Mouse (Mus musculus) heart, adult 9 months (tissue): Measurements from ENCODE around the gene Fam131a.

Experiments
- DNase-seq, 2 experiments: peaks; one replicate each; pipeline ENCODE4 v3.0.0; 2022; ENCODE audit warnings: low spot score in 2 of 2

Fam131a gene

DNA sequence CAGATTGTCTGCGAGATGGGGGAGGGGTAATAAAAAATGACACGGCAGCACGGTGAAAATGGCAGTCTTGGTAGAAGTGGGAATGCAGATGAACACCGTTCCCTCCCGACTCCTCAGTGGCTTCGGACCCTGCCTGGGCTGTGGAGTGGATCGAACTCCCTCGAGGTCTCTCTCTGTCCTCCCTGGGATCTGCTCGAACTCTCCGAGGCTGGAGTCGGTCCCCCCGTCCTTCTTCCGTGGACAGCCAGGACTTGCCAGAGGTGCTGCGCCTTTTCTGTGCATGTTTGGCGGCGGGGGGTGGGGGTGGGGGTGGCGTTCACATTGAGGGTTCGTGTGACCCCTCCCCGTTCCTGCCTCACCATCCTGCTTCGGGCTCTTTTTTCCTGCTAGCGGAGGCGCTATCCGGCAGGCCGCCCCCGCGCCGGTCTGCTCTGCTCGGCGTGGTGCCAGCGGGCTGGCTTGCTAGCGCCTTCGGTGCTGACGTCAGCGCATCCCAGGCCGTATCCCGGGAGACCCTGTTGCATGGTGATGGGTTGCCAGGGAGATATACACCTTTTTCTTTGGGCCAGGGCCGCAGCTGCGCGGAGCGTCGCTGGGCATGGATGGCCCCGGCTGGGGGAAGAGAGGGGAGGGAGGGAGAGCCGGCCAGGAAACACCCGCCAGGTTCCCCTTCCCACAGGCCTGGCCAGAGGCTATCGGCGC, 2.7 kb downstream of the Fam131a start:
- peak; percentile 86 to 88 for DNase-seq

GRCm38 (mm10) chr16:20699266-20699665, 6.2 kb downstream of the Fam131a start:
- no peak for DNase-seq

- no peak for DNase-seq
Observed at GRCm38 (mm10) chr16:20700036-20700435, 7.0 kb downstream of the Fam131a start.

DNA sequence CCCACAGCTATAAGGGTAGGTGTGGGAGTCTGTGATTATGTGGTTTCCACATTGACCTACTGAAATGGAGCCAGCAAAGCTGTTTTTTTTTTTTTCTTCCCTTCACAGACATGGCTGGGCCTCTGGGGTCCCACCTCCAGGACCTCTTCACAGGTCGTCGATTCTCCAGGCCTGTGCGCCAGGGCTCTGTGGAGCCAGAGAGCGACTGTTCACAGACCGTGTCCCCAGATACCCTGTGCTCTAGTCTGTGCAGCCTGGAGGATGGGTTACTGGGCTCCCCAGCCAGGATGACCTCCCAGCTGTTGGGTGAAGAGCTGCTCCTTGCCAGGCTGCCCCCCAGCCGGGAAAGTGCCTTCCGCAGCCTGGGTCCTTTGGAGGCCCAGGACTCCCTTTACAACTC, 8.3 kb downstream of the Fam131a start:
- no peak for DNase-seq

DNA sequence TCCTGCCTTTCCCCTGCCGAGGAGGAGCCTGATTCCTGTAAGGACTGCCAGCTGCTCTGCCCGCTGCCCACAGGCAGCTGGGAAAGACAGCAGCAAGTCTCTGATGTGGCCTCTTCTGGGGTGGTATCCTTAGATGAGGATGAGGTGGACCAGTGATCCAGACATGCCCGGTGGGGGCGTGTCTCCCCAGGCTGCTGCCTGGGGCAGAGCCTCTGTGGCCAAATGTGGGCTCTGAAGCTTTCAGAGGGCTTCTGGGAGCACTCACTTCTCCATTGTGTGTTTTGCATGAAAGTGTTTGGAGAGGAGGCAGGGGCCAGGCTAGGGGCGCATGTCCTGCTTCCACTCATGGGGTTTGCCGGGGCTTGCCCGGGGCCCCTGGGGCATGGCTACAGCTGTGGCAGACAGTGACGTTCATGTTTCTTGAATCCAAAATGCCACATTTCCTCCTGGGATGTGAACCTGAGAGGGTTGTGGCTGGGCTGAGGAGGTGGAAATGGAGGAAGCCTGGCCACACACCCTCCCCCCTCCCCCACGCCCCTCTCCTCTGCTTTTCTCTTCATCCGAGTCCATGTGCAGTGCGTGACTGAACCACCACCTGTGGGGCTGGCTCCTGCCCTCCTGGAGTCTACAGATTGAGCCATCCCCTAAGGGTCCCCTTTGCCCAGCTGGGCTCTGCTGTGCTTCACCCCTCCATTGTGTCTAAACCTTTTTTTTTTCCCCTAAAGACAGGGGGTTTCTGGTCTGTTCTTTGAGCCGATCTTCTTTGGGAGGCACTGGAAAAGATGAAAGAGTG, 8.9 kb downstream of the Fam131a start:
- no peak for DNase-seq

- peak in 1 of 2 experiments; percentile 52 for DNase-seq
Observed at GRCm38 (mm10) chr16:20702522-20702893, 9.5 kb downstream of the Fam131a start.

DNA sequence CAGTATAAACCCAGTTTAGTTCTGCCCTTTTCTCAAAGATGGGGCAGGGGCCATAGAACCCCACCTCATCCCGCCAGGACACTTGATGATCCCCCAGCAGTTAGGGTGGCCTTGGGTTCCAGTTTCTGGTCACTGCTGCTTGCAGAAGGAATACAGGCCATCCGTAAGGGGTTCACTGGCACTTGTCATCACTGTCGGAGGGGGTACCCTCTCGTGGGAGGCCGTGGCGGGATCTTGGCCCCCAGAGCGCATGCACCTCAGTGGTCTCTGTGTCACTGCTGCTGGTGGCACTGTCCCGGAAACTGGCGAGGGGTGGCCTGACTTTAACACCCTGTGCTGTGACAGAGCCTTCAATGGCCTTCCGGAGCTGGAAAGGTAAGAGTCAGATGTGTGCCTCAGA, 10.0 kb downstream of the Fam131a start:
- no peak for DNase-seq

DNA sequence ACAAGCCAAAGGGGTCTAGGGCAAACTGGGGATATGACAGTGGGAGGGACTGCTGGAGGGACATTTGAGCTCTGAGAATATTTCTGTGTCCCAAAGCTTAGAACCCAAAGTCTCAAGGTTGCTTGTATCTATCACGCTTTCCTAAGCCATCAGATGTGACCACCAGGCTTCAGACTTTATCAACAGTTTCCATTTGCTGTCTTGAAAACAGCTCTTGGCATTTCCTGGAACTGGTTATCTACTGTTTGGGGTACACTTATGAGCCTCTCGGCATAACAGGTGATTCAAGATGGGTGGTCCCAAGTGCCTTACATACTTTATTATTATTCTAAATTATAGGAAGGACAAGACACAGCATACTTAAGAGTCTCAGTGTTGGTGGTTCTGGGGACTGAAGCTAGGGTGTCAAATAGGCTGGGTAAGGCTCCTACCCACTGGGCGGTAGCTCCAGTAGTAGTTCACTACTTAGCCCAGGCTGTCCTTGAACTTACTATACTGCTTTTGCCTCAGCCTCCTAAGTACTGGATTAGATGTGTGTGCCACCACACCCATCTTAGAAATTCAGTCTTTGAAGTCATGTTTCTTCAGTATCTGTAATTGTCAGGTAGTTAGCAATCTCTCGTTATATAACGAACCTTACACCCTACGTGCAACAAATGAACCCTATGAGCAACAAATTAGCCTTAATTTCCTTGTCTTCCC, 10.8 kb downstream of the Fam131a start:
- no peak for DNase-seq

GRCm38 (mm10) chr16:20705786-20706185, 12.7 kb downstream of the Fam131a start:
- DNase-seq: no peak

- DNase-seq: no peak
Observed at GRCm38 (mm10) chr16:20706407-20707055, 13.5 kb downstream of the Fam131a start.

DNA sequence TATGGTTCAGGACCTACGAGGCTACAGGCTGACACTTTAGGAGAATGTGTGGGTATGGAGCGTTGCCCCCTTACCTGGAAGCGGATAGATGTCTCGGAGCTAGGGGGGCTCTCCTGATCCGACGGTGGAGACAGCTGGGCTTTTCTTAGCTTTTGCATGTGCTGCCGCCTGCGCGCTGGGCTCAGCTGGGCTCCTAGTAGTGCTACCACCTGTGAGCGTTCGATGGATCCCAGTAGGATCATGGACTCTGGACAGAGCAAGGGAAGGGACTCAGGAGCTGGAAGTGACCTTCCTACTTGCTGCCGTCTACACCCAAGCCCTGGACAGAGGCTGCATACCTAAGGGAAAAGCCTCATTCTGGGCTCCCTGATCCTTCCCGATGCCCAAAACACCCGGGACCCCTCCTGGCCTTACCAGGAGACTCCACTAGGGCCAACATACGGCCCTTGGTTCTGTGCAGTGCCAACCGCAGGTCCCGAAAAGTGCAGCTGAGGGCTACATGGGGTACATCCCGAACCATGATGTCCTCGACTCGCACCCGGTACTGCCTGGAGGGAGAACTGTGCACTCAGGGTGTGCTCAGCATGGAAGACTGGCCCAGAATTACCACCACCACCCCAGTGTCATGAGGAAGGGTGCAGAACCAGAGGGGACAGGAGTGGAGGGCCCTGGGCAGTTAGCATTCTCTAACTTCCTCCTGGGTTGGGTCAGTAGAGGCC, 15.3 kb downstream of the Fam131a start:
- no peak for DNase-seq

DNA sequence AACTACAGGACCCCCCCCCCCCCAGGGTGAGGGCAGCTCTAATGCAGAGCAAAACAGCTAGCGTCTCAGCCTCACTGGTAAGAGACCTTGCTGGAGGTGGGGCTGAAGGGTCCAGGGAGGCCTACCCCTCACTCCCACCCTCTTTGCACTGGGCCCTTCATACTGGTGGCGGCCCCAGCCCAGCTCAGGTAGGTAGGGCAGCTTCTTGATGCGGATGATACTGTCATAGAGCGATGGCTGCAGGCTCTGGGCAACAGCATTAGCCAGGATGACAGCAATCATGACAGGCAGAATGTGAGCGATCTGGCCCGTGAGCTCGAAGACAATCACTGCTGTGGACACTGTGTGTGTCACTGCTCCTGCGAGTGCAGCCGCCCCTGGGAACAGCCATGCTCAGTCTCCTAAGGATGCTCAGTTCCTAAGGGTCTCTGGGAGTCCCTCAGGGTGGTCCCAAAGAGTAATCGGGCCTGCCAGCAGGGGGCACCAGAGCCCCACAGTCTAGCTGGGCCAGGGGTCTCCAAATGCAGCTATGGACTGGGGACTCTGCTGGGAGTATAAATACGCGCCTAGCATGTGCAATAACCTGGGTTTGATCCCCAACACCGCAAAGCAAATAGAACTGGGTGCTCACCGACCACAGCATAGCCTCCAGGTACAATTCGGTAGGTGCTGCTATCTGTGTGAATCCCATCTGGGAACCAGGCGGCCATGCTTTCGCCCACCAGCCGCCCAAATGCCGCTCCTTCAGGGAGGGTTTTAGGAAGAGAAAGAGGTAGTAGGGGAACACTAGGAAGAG, 16.1 kb downstream of the Fam131a start:
- DNase-seq: no peak

GRCm38 (mm10) chr16:20710370-20710769, 17.3 kb downstream of the Fam131a start:
- DNase-seq: no peak

- no peak for DNase-seq
Observed at GRCm38 (mm10) chr16:20710810-20711209, 17.8 kb downstream of the Fam131a start.

DNA sequence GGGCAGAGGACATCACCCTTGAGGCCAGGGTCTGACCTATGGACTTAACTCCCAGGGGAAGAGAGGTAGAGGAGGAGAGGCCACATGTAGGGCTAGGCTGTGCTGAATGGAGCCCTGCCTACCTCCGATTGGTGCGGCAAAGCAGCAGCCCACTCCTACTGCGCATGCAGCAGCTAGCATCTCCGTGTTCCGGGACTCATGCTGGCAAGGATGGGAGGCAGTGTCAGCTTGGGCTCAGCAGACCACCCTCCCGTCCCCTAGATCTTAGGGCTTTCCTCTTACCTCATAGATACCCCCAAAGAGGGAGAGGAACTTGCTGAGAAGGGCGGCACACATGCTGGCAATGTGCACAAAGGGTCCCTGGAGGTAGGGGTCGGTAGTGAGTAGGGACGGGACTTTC, 19.1 kb downstream of the Fam131a start:
- no peak for DNase-seq

GRCm38 (mm10) chr16:20712889-20713288, 19.8 kb downstream of the Fam131a start:
- DNase-seq: no peak

GRCm38 (mm10) chr16:20714307-20715080, 21.5 kb downstream of the Fam131a start:
- DNase-seq: no peak

DNA sequence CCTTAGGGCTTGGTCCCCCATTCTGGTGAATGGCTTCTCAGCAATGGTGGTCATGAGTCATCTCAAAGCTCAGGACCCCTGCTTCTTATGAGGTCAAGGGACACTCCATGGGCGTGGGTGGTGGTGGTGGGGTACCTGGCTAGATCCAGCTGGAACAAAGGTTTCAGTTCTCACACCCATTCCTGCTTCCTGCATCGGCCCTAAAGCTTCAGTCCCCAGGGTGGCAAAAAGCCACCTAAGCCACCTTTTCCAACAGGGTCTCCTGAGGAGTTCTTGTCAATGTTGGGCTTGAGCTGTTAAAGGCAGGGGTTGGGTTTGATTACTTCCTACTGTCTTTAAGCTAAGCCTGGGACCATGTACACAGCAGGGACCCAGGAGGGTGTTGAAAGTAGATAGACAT, 22.1 kb downstream of the Fam131a start:
- DNase-seq: no peak

- DNase-seq: no peak
Observed at GRCm38 (mm10) chr16:20715566-20715965, 22.5 kb downstream of the Fam131a start.
